Mouse (Mus musculus) myocyte (in vitro differentiated cells): ENCODE results near the gene Rrp1b.

Experiments
- CEBPB ChIP-seq: IDR thresholded peaks from 2 replicates; pipeline ENCODE4 v1.6.1; 2011; ENCODE audit warnings: mild to moderate bottlenecking, moderate library complexity; ENCODE audit not compliant: poor library complexity, insufficient read depth, severe bottlenecking
- E2F4 ChIP-seq: IDR thresholded peaks from one replicate; pipeline ENCODE4 v1.6.1; 2011; ENCODE audit warnings: mild to moderate bottlenecking, control low read depth, moderate library complexity; ENCODE audit not compliant: insufficient read depth
- MAX ChIP-seq: IDR thresholded peaks from one replicate; pipeline ENCODE4 v1.6.1; 2011; ENCODE audit warnings: low read depth, mild to moderate bottlenecking, control low read depth
- MYOD1 ChIP-seq, 3 experiments: IDR thresholded peaks; one replicate each; pipeline ENCODE4 v1.6.1; 2011; ENCODE audit warnings: control low read depth in 2 of 3, low read depth in 2 of 3, mild to moderate bottlenecking in 2 of 3, moderate library complexity in 1 of 3; ENCODE audit not compliant: insufficient read length in 2 of 3, control insufficient read depth in 1 of 3
- MYOG ChIP-seq, 3 experiments: IDR thresholded peaks; one replicate each; pipeline ENCODE4 v1.6.1; 2011; ENCODE audit warnings: control low read depth in 2 of 3, low read depth in 2 of 3, mild to moderate bottlenecking in 2 of 3; ENCODE audit not compliant: insufficient read length in 2 of 3, control insufficient read depth in 1 of 3, insufficient read depth in 1 of 3
- POLR2A ChIP-seq: IDR thresholded peaks from one replicate; pipeline ENCODE4 v1.6.1; 2011; ENCODE audit warnings: low read depth, mild to moderate bottlenecking, control low read depth, moderate library complexity; ENCODE audit not compliant: insufficient read length
- REST ChIP-seq: IDR thresholded peaks from one replicate; pipeline ENCODE4 v1.6.1; 2011; ENCODE audit warnings: mild to moderate bottlenecking, control low read depth, moderate library complexity; ENCODE audit not compliant: insufficient read depth, insufficient read length
- TCF12 ChIP-seq: IDR thresholded peaks from one replicate; pipeline ENCODE4 v1.6.1; 2011; ENCODE audit warnings: mild to moderate bottlenecking, control low read depth; ENCODE audit not compliant: poor library complexity, insufficient read depth, severe bottlenecking
- TCF3 ChIP-seq: IDR thresholded peaks from one replicate; pipeline ENCODE4 v1.6.1; 2011; ENCODE audit warnings: low read depth, control low read depth; ENCODE audit not compliant: insufficient read length
- USF1 ChIP-seq: IDR thresholded peaks from one replicate; pipeline ENCODE4 v1.6.1; 2011; ENCODE audit warnings: low read depth, mild to moderate bottlenecking, control low read depth, moderate library complexity

- TF ChIP-seq POLR2A (no peak), MYOD1 (IDR thresholded peaks at IDR 0.05; ENCODE audit: control insufficient read depth in 1 of 3, insufficient read length in 2 of 3, low read depth in 2 of 3) (no peak), MAX (no peak), TCF12 (no peak), E2F4 (no peak), USF1 (no peak), TCF3 (no peak), MYOG (IDR thresholded peaks at IDR 0.05; ENCODE audit: control insufficient read depth in 1 of 3, insufficient read depth in 1 of 3, insufficient read length in 2 of 3, low read depth in 2 of 3) (no peak), REST (no peak), CEBPB (no peak)
These were observed 41.8 kb upstream of the Rrp1b start for GRCm38 (mm10) chr17:31994132-31994531.
